Mouse (Mus musculus): Measurements from ENCODE around the gene Ddx4. TPM values are rescaled to one million over a fixed set of nuclear protein-coding genes. Genes with fewer than 3 reads are reported as not detected.

Ddx4 gene
- polyA plus RNA-seq, 1 experiment, result not detected

DNA sequence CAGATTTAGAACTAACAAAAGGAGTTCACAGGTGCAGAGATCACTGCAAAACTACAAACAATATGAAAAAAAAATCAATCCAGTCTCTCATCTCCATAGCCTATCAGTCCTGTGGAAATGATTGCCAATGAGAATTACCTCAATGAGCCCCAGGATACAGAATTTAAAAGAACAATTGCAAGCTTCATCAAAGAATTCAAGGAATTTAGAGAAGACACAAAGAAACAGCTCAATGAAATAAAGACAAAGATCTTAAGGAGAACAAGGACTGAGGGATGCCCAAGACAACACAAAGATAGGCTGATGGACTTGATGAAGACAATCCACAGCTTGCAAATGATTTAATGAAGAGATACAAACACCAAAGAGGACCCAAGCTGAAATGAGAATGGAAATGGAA lies 78.5 kb downstream of the Ddx4 start:
- H3K4me3 ChIP-seq (replicated peaks; ENCODE audit: extremely low read depth, low read depth, low read length), result no peak overlapping the region
- no peak for DNase-seq
- H3K4me1 ChIP-seq (ENCODE audit: control insufficient read depth, insufficient read depth, low read length), result no peaks in the 10 kb centered on the region
- no peak for TF ChIP-seq POLR2A (IDR thresholded peaks at IDR 0.05; ENCODE audit: borderline replicate concordance, extremely low read depth, low read depth, low read length)
- TF ChIP-seq CTCF (IDR thresholded peaks at IDR 0.05; ENCODE audit: insufficient read depth, low read length), result no peak

DNA sequence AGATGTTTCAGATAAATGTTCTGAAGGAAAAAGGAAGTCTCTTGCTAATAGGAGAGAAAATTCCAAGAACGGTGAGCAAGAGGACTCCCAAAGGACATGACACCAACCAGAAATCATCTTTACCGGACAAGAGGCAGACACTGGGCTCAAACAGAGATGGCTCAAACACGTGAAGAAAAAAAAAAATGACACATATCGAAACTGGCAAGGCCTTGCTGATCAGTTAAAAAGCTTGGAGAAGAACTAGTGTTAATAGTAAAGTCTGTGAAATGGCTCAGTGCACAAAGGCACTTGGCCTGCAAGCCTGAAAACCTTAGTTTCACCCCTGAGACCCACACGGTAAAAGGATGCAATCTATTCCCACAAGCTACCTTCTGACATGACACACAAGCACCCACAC lies 81.5 kb downstream of the Ddx4 start:
- DNase-seq, result no peak
- Histone ChIP-seq H3K4me1 (ENCODE audit: control insufficient read depth, insufficient read depth, low read length) (no peaks in the 10 kb centered on the region), H3K4me3 (replicated peaks; ENCODE audit: extremely low read depth, low read depth, low read length) (no peak overlapping the region)
- TF ChIP-seq CTCF (IDR thresholded peaks at IDR 0.05; ENCODE audit: insufficient read depth, low read length) (no peak), POLR2A (IDR thresholded peaks at IDR 0.05; ENCODE audit: borderline replicate concordance, extremely low read depth, low read depth, low read length) (no peak)
- WGBS, result 80% methylated on average over 5 of the region's 5 CpGs

DNA sequence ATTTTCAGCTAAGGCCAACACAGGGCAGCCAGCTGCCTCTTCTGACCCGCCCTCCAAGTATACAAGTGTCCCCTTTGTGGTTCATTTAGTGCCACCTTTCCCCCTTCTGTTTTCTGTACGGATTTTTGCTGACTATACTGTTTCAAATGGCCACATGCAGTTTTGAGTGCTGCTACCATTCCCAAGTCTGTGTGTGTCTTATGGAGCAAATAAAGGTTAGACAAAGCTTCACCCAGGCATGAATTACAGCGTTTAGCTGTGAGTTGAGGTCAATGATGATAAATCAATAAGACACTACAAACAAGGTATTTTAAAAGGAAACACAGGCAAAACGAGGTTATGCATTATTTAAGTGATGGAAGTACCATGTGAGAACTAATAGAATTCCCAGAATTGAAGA lies 82.7 kb downstream of the Ddx4 start:
- TF ChIP-seq POLR2A (IDR thresholded peaks at IDR 0.05; ENCODE audit: borderline replicate concordance, extremely low read depth, low read depth, low read length), result no peak
- no peak for TF ChIP-seq CTCF (IDR thresholded peaks at IDR 0.05; ENCODE audit: insufficient read depth, low read length)
- no peak overlapping the region for H3K4me3 ChIP-seq (replicated peaks; ENCODE audit: extremely low read depth, low read depth, low read length)
- 56% methylated on average over 4 of the region's 4 CpGs for WGBS
- no peaks in the 10 kb centered on the region for H3K4me1 ChIP-seq (ENCODE audit: control insufficient read depth, insufficient read depth, low read length)
- DNase-seq, result no peak

DNA sequence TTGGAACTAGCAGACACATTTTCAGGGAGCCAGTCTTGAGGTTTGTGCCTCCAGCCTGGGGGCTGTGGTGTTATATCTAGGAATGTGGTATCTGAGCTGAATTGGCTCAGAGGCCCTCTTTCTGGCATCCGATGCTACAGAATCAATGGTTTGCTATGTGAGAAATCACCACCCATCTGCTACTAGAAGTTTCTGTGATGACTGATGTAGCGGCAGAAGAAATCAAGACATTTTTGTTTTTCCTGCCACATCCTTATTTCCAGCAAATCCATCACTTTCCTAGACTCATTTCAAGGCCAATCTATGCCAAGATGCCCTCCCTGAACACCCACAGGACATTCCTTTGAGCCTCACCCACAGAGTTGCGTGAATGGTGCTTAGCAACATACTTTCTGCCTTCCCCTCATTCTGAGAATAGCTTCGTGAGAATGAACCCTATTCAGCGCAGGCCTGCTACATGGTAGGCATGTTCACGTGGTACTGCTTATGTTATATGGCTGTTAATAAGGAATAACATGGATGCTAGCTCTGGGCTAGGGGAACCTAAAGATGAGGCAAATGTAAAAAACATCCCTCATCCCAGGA lies 91.6 kb downstream of the Ddx4 start:
- H3K4me1 ChIP-seq (ENCODE audit: control insufficient read depth, insufficient read depth, low read length), result no peaks in the 10 kb centered on the region
- DNase-seq, result no peak
- 79% methylated on average over 6 of the region's 6 CpGs for WGBS
- H3K4me3 ChIP-seq (replicated peaks; ENCODE audit: extremely low read depth, low read depth, low read length), result no peak overlapping the region
- TF ChIP-seq POLR2A (IDR thresholded peaks at IDR 0.05; ENCODE audit: borderline replicate concordance, extremely low read depth, low read depth, low read length) (no peak), CTCF (IDR thresholded peaks at IDR 0.05; ENCODE audit: insufficient read depth, low read length) (no peak)

DNA sequence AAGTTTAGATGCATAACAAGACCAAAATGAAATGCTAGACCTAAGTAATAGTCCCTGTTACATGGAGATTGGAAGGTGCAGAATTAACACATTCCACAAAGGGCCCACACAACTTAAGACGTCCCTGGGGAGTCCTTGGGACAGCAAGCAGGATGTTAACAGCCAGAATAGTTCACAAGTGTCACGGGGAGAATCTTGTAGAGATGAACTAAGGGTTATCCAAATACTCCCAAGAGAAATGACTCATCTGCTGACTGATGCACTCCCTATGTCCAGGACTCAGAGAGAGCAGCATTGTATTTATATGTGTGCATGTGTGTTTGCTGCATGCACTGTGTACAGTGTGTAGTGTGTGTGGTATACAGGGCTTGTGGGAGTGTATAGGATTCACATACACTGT lies 95.8 kb downstream of the Ddx4 start:
- H3K4me1 ChIP-seq (ENCODE audit: control insufficient read depth, insufficient read depth, low read length), result no peaks in the 10 kb centered on the region
- H3K4me3 ChIP-seq (replicated peaks; ENCODE audit: extremely low read depth, low read depth, low read length), result no peak overlapping the region
- TF ChIP-seq CTCF (IDR thresholded peaks at IDR 0.05; ENCODE audit: insufficient read depth, low read length), result no peak
- no peak for TF ChIP-seq POLR2A (IDR thresholded peaks at IDR 0.05; ENCODE audit: borderline replicate concordance, extremely low read depth, low read depth, low read length)
- 41% methylated on average over 2 of the region's 2 CpGs for WGBS
- no peak for DNase-seq

DNA sequence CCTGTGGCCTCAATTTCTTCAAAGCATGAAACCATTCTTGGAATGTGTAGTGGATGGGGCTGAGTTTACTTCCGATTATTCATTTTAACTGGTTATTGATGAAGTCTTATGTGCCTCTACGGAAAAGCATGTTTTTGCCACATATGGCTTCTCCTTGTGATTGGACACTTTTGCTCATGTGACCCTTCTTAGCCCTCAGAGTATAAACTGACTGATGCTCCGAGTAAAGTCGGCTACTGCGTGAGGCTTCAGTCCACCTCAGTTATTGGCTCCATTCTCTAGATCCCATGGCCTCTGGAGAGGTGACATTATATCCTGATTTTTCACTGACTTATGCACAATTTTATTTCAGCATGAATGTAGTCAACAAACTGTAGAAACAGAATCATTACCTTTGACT lies 99.0 kb downstream of the Ddx4 start:
- TF ChIP-seq POLR2A (IDR thresholded peaks at IDR 0.05; ENCODE audit: borderline replicate concordance, extremely low read depth, low read depth, low read length), result no peak
- TF ChIP-seq CTCF (IDR thresholded peaks at IDR 0.05; ENCODE audit: insufficient read depth, low read length), result no peak
- Histone ChIP-seq H3K4me1 (ENCODE audit: control insufficient read depth, insufficient read depth, low read length) (no peaks in the 10 kb centered on the region), H3K4me3 (replicated peaks; ENCODE audit: extremely low read depth, low read depth, low read length) (no peak overlapping the region)
- DNase-seq, result no peak
- WGBS, result 91% methylated on average over 5 of the region's 5 CpGs

DNA sequence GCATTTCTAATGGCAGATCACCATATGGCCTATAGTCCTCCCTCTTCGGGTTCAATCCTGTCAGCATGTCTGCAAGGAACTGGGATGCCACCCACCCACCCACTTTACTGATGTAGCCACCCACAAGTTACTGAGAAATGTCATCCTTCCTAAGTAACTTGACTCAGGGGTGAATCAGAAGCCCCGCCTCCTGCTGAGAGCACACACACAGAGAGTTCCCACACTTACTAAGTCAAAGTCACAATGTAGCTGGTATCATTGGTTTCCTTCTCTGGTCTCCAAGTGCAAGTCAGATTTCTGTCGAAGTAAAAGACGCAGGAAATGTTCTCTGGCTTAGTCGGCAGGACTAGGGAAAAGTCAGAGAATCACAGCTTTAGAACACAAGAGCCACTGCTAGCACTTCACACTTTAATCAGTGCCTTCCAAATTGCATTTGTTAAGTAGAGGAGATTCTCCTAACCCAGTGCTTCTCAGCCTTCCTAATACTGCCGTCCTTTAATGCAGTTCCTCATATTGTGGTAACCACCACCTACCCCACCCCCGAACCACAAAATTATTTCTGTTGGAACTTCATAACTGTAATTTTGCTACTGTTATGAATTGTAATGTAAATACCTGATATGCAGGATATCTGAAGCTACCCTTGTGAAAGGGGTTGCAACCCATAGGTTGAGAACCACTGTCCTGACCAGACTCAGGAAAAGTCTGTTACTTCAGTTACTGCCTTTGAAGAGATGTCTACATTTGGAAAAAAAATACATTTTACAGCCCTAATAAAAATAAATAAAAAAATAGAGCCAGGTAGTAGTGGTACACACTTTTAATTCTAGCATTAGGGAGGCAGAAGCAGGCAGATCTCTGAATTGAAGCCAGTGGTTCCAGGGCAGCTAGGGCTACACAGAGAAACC lies 100.4 kb downstream of the Ddx4 start:
- DNase-seq, result no peak
- TF ChIP-seq POLR2A (IDR thresholded peaks at IDR 0.05; ENCODE audit: borderline replicate concordance, extremely low read depth, low read depth, low read length) (no peak), CTCF (IDR thresholded peaks at IDR 0.05; ENCODE audit: insufficient read depth, low read length) (no peak)
- Histone ChIP-seq H3K4me3 (replicated peaks; ENCODE audit: extremely low read depth, low read depth, low read length) (no peak overlapping the region), H3K4me1 (ENCODE audit: control insufficient read depth, insufficient read depth, low read length) (no peaks in the 10 kb centered on the region)
- 65% methylated on average over 7 of the region's 7 CpGs for WGBS

Other genes starting within 250 kb of the Ddx4 start
- 45.4 and 60.5 TPM in 2 replicates for gene Il6st, start 188.4 kb downstream of the Ddx4 start, polyA plus RNA-seq (2012; rRNA removed)
- 0.06 and 0.14 TPM in 2 replicates for gene Il31ra, start 58.1 kb downstream of the Ddx4 start, polyA plus RNA-seq (2012; rRNA removed)
- 9.3 and 15.3 TPM in 2 replicates for gene Slc38a9, start 8.3 kb upstream of the Ddx4 start, polyA plus RNA-seq (2012; rRNA removed)
- 171 and 191 TPM in 2 replicates for gene Plpp1, start 148.3 kb upstream of the Ddx4 start, polyA plus RNA-seq (2012; rRNA removed)

Measured in lung, adult 2 months (tissue).